Mouse (Mus musculus) lung, adult 2 months (tissue): ENCODE results near the gene T2.

Experiments used
- CTCF ChIP-seq: fragments of 200-500 bp; IDR thresholded peaks from 2 replicates; pipeline ENCODE4 v1.5.1; 2011; ENCODE audit warnings: mild to moderate bottlenecking, low read length, control low read depth; ENCODE audit not compliant: insufficient read depth
- POLR2A ChIP-seq: fragments of 200-500 bp; IDR thresholded peaks from 2 replicates; pipeline ENCODE4 v1.6.1; 2011; ENCODE audit warnings: low read depth, mild to moderate bottlenecking, control low read depth, low read length, borderline replicate concordance; ENCODE audit errors: extremely low read depth

GRCm38 (mm10) chr17:8342706-8343105 is 13.1 kb upstream of the T2 start:
- no peak for TF ChIP-seq CTCF
- no peak for TF ChIP-seq POLR2A
